Mouse (Mus musculus): ENCODE results near the gene Idh3g.

GRCm38 (mm10) chrX:73797511-73797910 is 10.8 kb upstream of the Idh3g start:
- TF ChIP-seq CTCF (conservative IDR thresholded peaks at IDR 0.05; ENCODE audit: low read length) = no peak
- no peak for TF ChIP-seq NANOG (IDR thresholded peaks at IDR 0.05; ENCODE audit: borderline replicate concordance, low read length)

All from E14TG2a.4 (cell line).